Mouse (Mus musculus): ENCODE measurements at regions not wholly inside any gene's neighbourhood (a gene's known extent, or its start where the extent isn't known, plus 50 kb on each side); places are given as distances from the start of the nearest gene placed in this dataset.

DNA sequence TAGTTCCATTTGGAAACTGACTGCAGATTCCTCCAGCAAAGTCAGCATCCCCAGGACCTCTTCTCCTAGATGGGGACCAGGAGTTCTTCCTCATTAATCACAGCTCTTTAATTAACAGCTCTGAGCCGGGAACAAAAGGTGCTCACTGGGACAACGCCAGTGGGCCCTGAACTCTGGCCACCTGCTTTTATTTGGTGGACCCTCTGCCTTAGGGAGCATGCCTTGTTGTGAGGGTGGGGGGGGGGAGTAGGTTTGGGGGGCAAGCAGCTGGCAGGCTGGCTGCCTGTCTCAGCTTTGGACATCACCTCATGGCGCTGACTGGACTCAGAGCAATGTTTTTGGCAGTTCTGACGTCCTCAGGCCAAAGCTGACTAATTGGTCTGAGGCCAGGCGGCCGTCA lies 154.8 kb downstream of the Dhx35 start:
- TF ChIP-seq CTCF (IDR thresholded peaks at IDR 0.05; ENCODE audit: borderline replicate concordance, insufficient read depth, low read depth, low read length) (no peak), POLR2A (IDR thresholded peaks at IDR 0.05; ENCODE audit: borderline replicate concordance, insufficient read depth, low read length) (no peak)
